ENCODE assay signal across 20 mouse cellular contexts in the genomic region with DNA sequence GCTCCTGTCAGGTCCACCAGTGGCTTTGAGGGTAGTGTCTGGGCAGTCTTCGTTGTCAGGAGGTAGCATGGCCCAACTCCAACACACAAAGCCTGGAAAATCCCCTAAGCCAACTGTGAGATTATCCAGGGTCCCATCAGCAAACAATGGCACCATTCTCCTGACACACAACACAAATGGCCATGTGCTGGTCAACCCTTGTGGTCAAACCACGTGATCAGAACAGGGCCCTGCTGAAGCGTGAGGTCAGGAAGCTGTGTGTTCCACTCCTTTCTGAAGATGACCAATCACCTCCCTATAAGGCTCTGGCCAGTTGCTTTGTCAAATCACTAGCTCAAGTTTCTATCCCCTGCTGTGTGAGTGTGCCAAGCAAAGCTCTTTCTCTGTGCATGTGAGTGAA. TPM values are rescaled to one million over a fixed set of nuclear protein-coding genes. Genes with fewer than 3 reads are reported as not detected.
A peak's percentile ranks its signal among the peaks of the same experiment; 100 is the strongest.
DNase-seq lines count a peak whose midpoint lies in the region; ATAC-seq and TF ChIP-seq lines count a peak whose summit lies in the region.
"Had no signal": no experiment of that assay in that cellular context is flagged by ENCODE, and none has a peak within 500 bp of the region (broad histone marks: within the 10 kb centered on the region; RNA-seq: fewer than 3 reads in every experiment).

No protein-coding gene starts in this region.

- DNase-seq in retina, postnatal 1 day: peak; percentile 58
- no peak for DNase-seq in retina, embryonic 14.5 days (ENCODE audit: low spot score)
- DNase-seq in NIH3T3 (ENCODE audit: low read depth): peak; percentile 76
- no peak for DNase-seq in limb, embryonic 14.5 days (ENCODE audit: low spot score)
- no peak for DNase-seq in layer of hippocampus, adult 11-12 months (ENCODE audit: low spot score)
- DNase-seq in forebrain, postnatal 0 days: no peak
- DNase-seq in heart, postnatal 4 days: no peak
- DNase-seq: cerebellum, adult 11 months; cerebellum, postnatal 25 days; heart, adult 18-20 months; kidney, postnatal 4 days; liver, embryonic 13.5 days; thymus, postnatal 14 days had no signal

- H3K36me3 ChIP-seq in limb, embryonic 14.5 days (ENCODE audit: control insufficient read depth, insufficient read depth, low read length): no peaks in the 10 kb centered on the region
- H3K36me3 ChIP-seq in forebrain, postnatal 0 days (ENCODE audit: insufficient read depth): 0 out of 2 replicates have a peak, but pooled peaks cover 5% of the 10 kb centered on the region
- H3K36me3 ChIP-seq: heart, embryonic 15.5 days; liver, embryonic 13.5 days; lung, embryonic 15.5 days; midbrain, embryonic 15.5 days; stomach, embryonic 15.5 days had no signal

- no peak for TF ChIP-seq CTCF in forebrain, postnatal 0 days (IDR thresholded peaks at IDR 0.05; ENCODE audit: low read depth)

- no peak overlapping the region for H3K4me3 ChIP-seq in limb, embryonic 14.5 days (replicated peaks; ENCODE audit: low read length)
- no peak overlapping the region for H3K4me3 ChIP-seq in forebrain, postnatal 0 days (ENCODE audit: low read depth, low read length)
- H3K4me3 ChIP-seq: forebrain, embryonic 12.5 days; heart, embryonic 15.5 days; liver, embryonic 13.5 days; lung, embryonic 15.5 days; midbrain, embryonic 15.5 days; stomach, embryonic 15.5 days had no signal

- TF ChIP-seq POLR2A in limb, embryonic 14.5 days (IDR thresholded peaks at IDR 0.05; ENCODE audit: borderline replicate concordance, extremely low read depth, insufficient read depth, insufficient read length): no peak

- no peak overlapping the region for H3K27ac ChIP-seq in limb, embryonic 14.5 days (replicated peaks; ENCODE audit: low read depth, low read length)
- no peak overlapping the region for H3K27ac ChIP-seq in forebrain, postnatal 0 days (ENCODE audit: low read depth, low read length)
- H3K27ac ChIP-seq: forebrain, embryonic 12.5 days; heart, embryonic 15.5 days; liver, embryonic 13.5 days; lung, embryonic 15.5 days; macrophage; midbrain, embryonic 15.5 days; stomach, embryonic 15.5 days had no signal

- no peak overlapping the region for H3K4me2 ChIP-seq in limb, embryonic 14.5 days (replicated peaks; ENCODE audit: low read depth, low read length, severe bottlenecking)
- H3K4me2 ChIP-seq in forebrain, postnatal 0 days (ENCODE audit: low read depth): no peak overlapping the region
- H3K4me2 ChIP-seq: forebrain, embryonic 12.5 days; heart, embryonic 15.5 days; liver, embryonic 13.5 days; lung, embryonic 15.5 days; midbrain, embryonic 15.5 days; stomach, embryonic 15.5 days had no signal

- ATAC-seq in limb, embryonic 14.5 days (ENCODE audit: low FRiP score, low read depth): peak; percentile 64
- ATAC-seq in forebrain, postnatal 0 days: no peak
- ATAC-seq: inflammation-experienced regulatory T-cells, adult 6 months; midbrain, embryonic 15.5 days had no signal

- no peaks in the 10 kb centered on the region for H3K4me1 ChIP-seq in limb, embryonic 14.5 days (ENCODE audit: control insufficient read depth, insufficient read depth, low read length)
- H3K4me1 ChIP-seq in forebrain, postnatal 0 days (ENCODE audit: insufficient read depth): no peaks in the 10 kb centered on the region
- H3K4me1 ChIP-seq: forebrain, embryonic 12.5 days; lung, embryonic 15.5 days; midbrain, embryonic 15.5 days; stomach, embryonic 15.5 days had no signal

- WGBS in limb, embryonic 14.5 days: 69% methylated on average over 3 of the region's 3 CpGs
- WGBS in forebrain, postnatal 0 days: 49% methylated on average over 3 of the region's 3 CpGs

- H3K9me3 ChIP-seq in limb, embryonic 14.5 days (ENCODE audit: control insufficient read depth, low read length): no peaks in the 10 kb centered on the region
- no peaks in the 10 kb centered on the region for H3K9me3 ChIP-seq in forebrain, postnatal 0 days (ENCODE audit: low read length)
- H3K9me3 ChIP-seq: forebrain, embryonic 12.5 days; heart, embryonic 15.5 days; liver, embryonic 13.5 days; lung, embryonic 15.5 days; midbrain, embryonic 15.5 days; stomach, embryonic 15.5 days had no signal

- H3K9ac ChIP-seq in limb, embryonic 14.5 days (ENCODE audit: low read depth, low read length, severe bottlenecking): no peak overlapping the region
- H3K9ac ChIP-seq in forebrain, postnatal 0 days: no peak overlapping the region
- H3K9ac ChIP-seq: forebrain, embryonic 12.5 days; heart, embryonic 15.5 days; liver, embryonic 13.5 days; lung, embryonic 15.5 days; midbrain, embryonic 15.5 days; stomach, embryonic 15.5 days had no signal

- no peaks in the 10 kb centered on the region for H3K27me3 ChIP-seq in limb, embryonic 14.5 days (ENCODE audit: control insufficient read depth, insufficient read depth, low read length)
- no peaks in the 10 kb centered on the region for H3K27me3 ChIP-seq in forebrain, postnatal 0 days (ENCODE audit: insufficient read depth, low read length)
- H3K27me3 ChIP-seq: forebrain, embryonic 12.5 days; heart, embryonic 15.5 days; lung, embryonic 15.5 days; midbrain, embryonic 15.5 days; stomach, embryonic 15.5 days had no signal

RNA-seq across cellular contexts. Expression of a gene that starts 47.3 kb away (rescaled TPM):
- polyA plus RNA-seq in limb, embryonic 14.5 days (2012; rRNA removed): 83.0 and 109 TPM in 2 replicates
- 89.7 and 111 TPM in 2 replicates for polyA plus RNA-seq in limb, embryonic 14.5 days (2014; fragmentation: Nextera tagmentation; extraction: Ambion mirVana)
- total RNA-seq in forebrain, postnatal 0 days (2014; rRNA removed): 72.9 and 94.9 TPM in 2 replicates
- 72.4 and 101 TPM in 2 replicates for polyA plus RNA-seq in forebrain, postnatal 0 days (2015; fragmentation: Nextera tagmentation; extraction: Ambion mirVana)
- 100 to 1,000 TPM; 242 to 263 TPM for total RNA-seq in heart, postnatal 4 days (2021)

Comparison
In these comparisons a context has a peak if more than half of its experiments do, and no peak if none do; other contexts are left out.
1. DNase-seq: peak in retina, postnatal 1 day (single experiment) and NIH3T3 (single experiment); none in retina, embryonic 14.5 days (single experiment), limb, embryonic 14.5 days (single experiment), layer of hippocampus, adult 11-12 months (single experiment), forebrain, postnatal 0 days (single experiment) and heart, postnatal 4 days (single experiment).